Mouse (Mus musculus): ENCODE results near the gene Ccnd3.

DNA sequence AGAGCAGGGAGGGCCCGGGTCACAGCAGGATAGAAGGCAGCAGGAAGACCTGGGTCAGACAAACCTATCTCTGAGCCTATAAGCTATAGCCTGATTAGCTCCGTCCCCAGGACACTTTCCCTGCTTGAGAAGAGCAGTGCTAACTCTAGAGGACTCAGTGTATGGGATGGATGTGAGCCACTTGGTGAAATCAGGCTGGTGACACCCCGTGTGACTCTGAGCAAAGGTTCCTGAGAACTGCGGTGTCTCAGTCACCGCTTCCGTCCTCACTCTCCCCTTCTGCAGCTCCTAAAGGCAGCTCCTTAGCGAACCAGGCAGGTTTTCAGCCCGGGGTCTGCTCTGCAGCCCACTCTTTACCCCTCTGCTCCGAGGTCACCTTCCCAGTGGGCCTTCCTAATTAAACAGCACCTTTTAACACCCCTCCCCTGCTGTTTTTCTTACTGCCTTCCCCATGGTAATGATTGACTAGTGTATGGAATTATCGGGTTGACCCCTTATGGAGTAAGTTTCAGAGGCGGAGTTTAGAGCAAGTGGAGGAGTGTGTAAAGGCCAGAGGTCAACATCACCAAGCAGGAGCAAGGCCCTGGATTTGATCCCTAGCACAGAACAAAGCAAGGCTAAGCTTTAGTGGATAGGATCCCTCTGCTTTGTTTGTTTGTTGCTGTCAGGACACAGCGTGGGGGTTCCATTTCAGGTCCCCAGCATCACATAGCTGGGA is 40.4 kb upstream of the Ccnd3 start:
- TF ChIP-seq CTCF (IDR thresholded peaks at IDR 0.05; ENCODE audit: borderline replicate concordance, control insufficient read depth, extremely low read depth, insufficient read depth, low read length, poor library complexity) (no peak), POLR2A (IDR thresholded peaks at IDR 0.05; ENCODE audit: control insufficient read depth, extremely low read depth, insufficient read depth, low read length, poor library complexity) (no peak)

Measured in thymus, adult 2 months (tissue).